Mouse (Mus musculus) G1E-ER4 (cell line): ENCODE data around the gene Agrn. TPM values are rescaled to one million over a fixed set of nuclear protein-coding genes. Genes with fewer than 3 reads are reported as not detected.

ENCODE experiments used
- GATA1 ChIP-seq: IDR thresholded peaks from one replicate; pipeline ENCODE4 v1.8.0; 2012; ENCODE audit warnings: low read length, inconsistent platforms
- polyA plus RNA-seq: library from polyadenylated mRNA; stranded (reverse); fragments of >175 nt; gene quantifications from 2 replicates; pipeline ENCODE4 v1.2.3, GENCODE M21; 2012

The Agrn gene
- polyA plus RNA-seq, 1 experiment = 0.39 TPM

GRCm38 (mm10) chr4:156213134-156213533 is 15.8 kb upstream of the Agrn start:
- TF ChIP-seq GATA1 = no peak

- no peak for TF ChIP-seq GATA1
Measured at GRCm38 (mm10) chr4:156209963-156210635, 12.8 kb upstream of the Agrn start.

- no peak for TF ChIP-seq GATA1
Measured at GRCm38 (mm10) chr4:156208872-156209271, 11.6 kb upstream of the Agrn start.

- TF ChIP-seq GATA1 = no peak
Measured at GRCm38 (mm10) chr4:156203413-156204131, 6.3 kb upstream of the Agrn start.

- TF ChIP-seq GATA1 = no peak
Measured at GRCm38 (mm10) chr4:156203001-156203412, 5.7 kb upstream of the Agrn start, which contains the start of gene AW011738. Gene AW011738, plus strand, starts transcription at chr4:156203304.

GRCm38 (mm10) chr4:156202462-156202893 is 5.2 kb upstream of the Agrn start:
- no peak for TF ChIP-seq GATA1

GRCm38 (mm10) chr4:156200623-156201475 is 3.6 kb upstream of the Agrn start, which contains the start of gene Isg15:
Gene Isg15, minus strand, starts transcription at chr4:156200818.
- no peak for TF ChIP-seq GATA1

GRCm38 (mm10) chr4:156197829-156198205 is 529 bp upstream of the Agrn start:
- no peak for TF ChIP-seq GATA1

GRCm38 (mm10) chr4:156195927-156196870 is 1.1 kb downstream of the Agrn start:
- no peak for TF ChIP-seq GATA1

GRCm38 (mm10) chr4:156194346-156194745 is 2.9 kb downstream of the Agrn start:
- no peak for TF ChIP-seq GATA1

GRCm38 (mm10) chr4:156193906-156194305 is 3.4 kb downstream of the Agrn start:
- no peak for TF ChIP-seq GATA1

GRCm38 (mm10) chr4:156193200-156193590 is 4.1 kb downstream of the Agrn start:
- TF ChIP-seq GATA1 = no peak

GRCm38 (mm10) chr4:156192421-156193199 is 4.7 kb downstream of the Agrn start:
- no peak for TF ChIP-seq GATA1

GRCm38 (mm10) chr4:156188811-156189323 is 8.4 kb downstream of the Agrn start:
- no peak for TF ChIP-seq GATA1
